Mouse (Mus musculus) urinary bladder, postnatal 14 days (tissue): ENCODE data around the gene Mug2.
"Not testable (repeated sequence)": the region's sequence is repeated elsewhere in the genome, so short reads cannot be mapped to it uniquely, and the experiment has no call there.

Experiments
- DNase-seq: peaks from one replicate; pipeline ENCODE4 v3.0.0; 2021; ENCODE audit warnings: low spot score

Mug2 gene

GRCm38 (mm10) chr6:122006461-122006860 lies at the start of gene Mug2:
Mug2 (plus strand) TSS chr6:122006761.
- not testable (repeated sequence) for DNase-seq

GRCm38 (mm10) chr6:121957803-121958349 lies 48.7 kb upstream of the Mug2 start:
- not testable (repeated sequence) for DNase-seq

- no peak for DNase-seq
These were observed 30.9 kb upstream of the Mug2 start for GRCm38 (mm10) chr6:121975701-121976100.

- no peak for DNase-seq
These were observed 94.3 kb downstream of the Mug2 start for GRCm38 (mm10) chr6:122100904-122101303.

- no peak for DNase-seq
These were observed 95.1 kb downstream of the Mug2 start for GRCm38 (mm10) chr6:122101671-122102070.

GRCm38 (mm10) chr6:122116963-122117362 lies 110.4 kb downstream of the Mug2 start:
- no peak for DNase-seq

GRCm38 (mm10) chr6:122129521-122129920 lies 123.0 kb downstream of the Mug2 start:
- no peak for DNase-seq
